Mouse (Mus musculus) testis, postnatal 10 days (tissue): ENCODE measurements around the gene Pde9a.

Source experiments
- DNase-seq: peaks from one replicate; pipeline ENCODE4 v3.0.0; 2021; ENCODE audit warnings: low spot score

Pde9a gene

GRCm38 (mm10) chr17:31519344-31519945, 133.4 kb downstream of the Pde9a start:
- DNase-seq, result no peak

DNA sequence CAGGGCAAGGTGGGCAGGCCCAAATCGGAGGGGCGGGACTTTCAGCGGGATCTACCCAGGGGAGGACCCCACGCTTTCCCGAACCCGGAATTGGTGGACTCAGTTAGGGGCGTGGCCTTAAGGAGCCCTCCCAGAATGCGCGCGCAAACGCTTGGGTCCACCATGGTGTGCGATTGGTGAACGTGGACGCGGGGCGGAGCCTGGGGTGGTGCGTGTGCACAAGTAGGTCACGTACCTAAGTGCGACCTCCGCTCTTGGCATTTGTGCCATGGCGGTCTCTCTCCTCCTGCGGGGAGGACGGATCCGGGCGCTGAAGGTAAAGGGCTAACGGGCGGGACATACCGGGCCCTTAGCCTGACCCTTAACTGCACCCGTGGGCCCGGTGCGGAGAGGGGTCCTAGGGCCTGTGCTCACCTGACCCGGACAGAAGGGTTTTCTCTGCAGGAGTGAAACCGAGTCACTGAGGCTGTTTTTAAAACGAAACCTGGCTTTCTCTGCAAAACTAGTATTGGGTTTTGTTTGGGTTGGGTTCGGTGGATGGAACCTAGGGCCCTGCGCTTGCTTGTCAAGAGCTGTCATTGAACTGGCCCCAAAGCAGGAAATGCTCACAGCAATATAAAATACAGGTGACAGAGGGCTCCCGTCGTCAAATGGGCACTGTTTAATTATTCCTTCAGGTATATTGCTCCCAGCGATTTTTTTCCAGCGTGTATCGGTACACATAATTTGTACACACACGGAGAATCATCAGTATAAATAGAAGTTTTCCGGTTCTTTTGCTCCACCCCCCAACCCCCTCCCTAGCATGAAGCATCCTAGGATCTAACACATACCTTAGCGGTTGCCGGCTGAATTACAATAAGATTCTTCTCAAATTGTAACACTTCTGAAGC, 134.2 kb downstream of the Pde9a start, which contains the start of the genes Wdr4 and Ndufv3:
TSS of gene Wdr4 (minus strand) at position 35 of the 893 bp plus-strand sequence.
TSS of gene Ndufv3 (plus strand) at position 170 of the 893 bp plus-strand sequence.
- peak; percentile 99 for DNase-seq

DNA sequence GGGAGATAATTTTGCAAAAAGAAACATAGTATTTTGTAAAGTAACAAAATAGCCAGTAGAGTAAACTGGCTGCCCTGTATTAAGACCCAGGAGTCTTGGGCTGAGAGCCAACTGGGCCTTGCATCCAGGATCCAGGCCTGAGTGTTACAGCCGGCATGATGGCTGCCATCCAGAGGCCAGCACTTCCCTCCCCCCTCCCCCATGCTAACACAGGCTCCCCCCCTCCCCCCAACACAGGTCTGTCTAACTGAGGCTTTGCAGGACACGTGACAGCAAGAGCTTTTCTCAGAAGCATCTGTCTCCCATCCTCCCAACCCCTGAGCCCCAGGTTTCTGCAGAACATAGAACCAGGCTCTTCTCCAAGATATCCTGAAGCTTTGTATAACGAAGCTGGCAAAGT, 134.9 kb downstream of the Pde9a start:
- peak; percentile 88 for DNase-seq

DNA sequence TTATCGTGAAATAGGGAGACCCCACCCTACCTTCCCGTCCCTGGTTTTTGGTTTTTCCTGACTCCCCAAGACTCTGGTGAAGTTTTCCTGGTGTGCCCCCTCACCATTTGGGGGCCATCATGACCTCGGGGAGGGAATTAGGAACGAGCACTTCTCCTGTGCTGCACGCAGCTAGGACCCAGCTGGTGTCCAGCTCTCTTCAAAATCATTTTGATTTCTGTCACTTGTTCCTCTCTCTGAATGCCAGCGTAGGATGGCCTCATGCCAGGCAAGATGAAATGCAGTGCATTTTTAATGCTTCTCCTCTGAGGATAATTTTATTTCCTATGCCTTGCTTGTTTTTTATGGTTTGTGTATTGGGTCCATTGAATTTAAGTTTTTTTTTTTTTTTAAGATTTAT, 135.9 kb downstream of the Pde9a start:
- DNase-seq, result no peak

GRCm38 (mm10) chr17:31525114-31525513, 139.1 kb downstream of the Pde9a start:
- no peak for DNase-seq

GRCm38 (mm10) chr17:31525816-31526215, 139.8 kb downstream of the Pde9a start:
- DNase-seq, result no peak
